ENCODE assay signal across 11 mouse cellular contexts in genomic region chr1:162224817-162225605, GRCm38 (mm10).
DNase-seq lines count a peak whose midpoint lies in the region; ATAC-seq and TF ChIP-seq lines count a peak whose summit lies in the region.
"Had no signal": no experiment of that assay in that cellular context is flagged by ENCODE, and none has a peak within 500 bp of the region (broad histone marks: within the 10 kb centered on the region; RNA-seq: fewer than 3 reads in every experiment).

No protein-coding gene starts in this region.

- no peak overlapping the region for H3K4me2 ChIP-seq in kidney, embryonic 14.5 days (replicated peaks; ENCODE audit: low read depth, low read length)
- 0 out of 2 replicates have a peak overlapping the region, but pooled peaks have one; percentile 1 for H3K4me2 ChIP-seq in embryonic facial prominence, embryonic 14.5 days (ENCODE audit: low read depth, low read length)
- no peak overlapping the region for H3K4me2 ChIP-seq in limb, embryonic 14.5 days (replicated peaks; ENCODE audit: low read depth, low read length, severe bottlenecking)
- no peak overlapping the region for H3K4me2 ChIP-seq in forebrain, embryonic 14.5 days (ENCODE audit: low read length)

- no peak for DNase-seq in kidney, postnatal 10 days
- peak; percentile 83 for DNase-seq in NIH3T3 (ENCODE audit: low read depth)
- DNase-seq in embryonic facial prominence, embryonic 14.5 days (ENCODE audit: low spot score) = peak; percentile 65
- peak; percentile 71 for DNase-seq in limb, embryonic 14.5 days (ENCODE audit: low spot score)
- DNase-seq in forebrain, embryonic 14.5 days (ENCODE audit: low spot score) = no peak
- DNase-seq in yolk sac, embryonic 10.5 days (ENCODE audit: low spot score) = no peak
- no peak for DNase-seq in lung, postnatal 36 days
- DNase-seq: cerebellum, adult 11 months; right cerebral cortex, postnatal 4 days had no signal

- H3K27me3 ChIP-seq in kidney, embryonic 14.5 days (ENCODE audit: control insufficient read depth, insufficient read depth, low read length) = no peaks in the 10 kb centered on the region
- H3K27me3 ChIP-seq in embryonic facial prominence, embryonic 14.5 days (replicated peaks; ENCODE audit: control insufficient read depth, insufficient read depth, low read length) = no peaks in the 10 kb centered on the region
- no peaks in the 10 kb centered on the region for H3K27me3 ChIP-seq in limb, embryonic 14.5 days (ENCODE audit: control insufficient read depth, insufficient read depth, low read length)
- no peaks in the 10 kb centered on the region for H3K27me3 ChIP-seq in forebrain, embryonic 14.5 days (replicated peaks; ENCODE audit: control insufficient read depth, insufficient read depth, low read length)

- no peaks in the 10 kb centered on the region for H3K4me1 ChIP-seq in kidney, embryonic 14.5 days (ENCODE audit: control insufficient read depth, insufficient read depth, low read length)
- H3K4me1 ChIP-seq in embryonic facial prominence, embryonic 14.5 days (ENCODE audit: control insufficient read depth, insufficient read depth, low read length) = peaks cover 12% of the 10 kb centered on the region
- peaks cover 10% of the 10 kb centered on the region; the same call in 1 of the 2 replicates for H3K4me1 ChIP-seq in limb, embryonic 14.5 days (ENCODE audit: control insufficient read depth, insufficient read depth, low read length)
- no peaks in the 10 kb centered on the region for H3K4me1 ChIP-seq in forebrain, embryonic 14.5 days (ENCODE audit: control insufficient read depth, insufficient read depth, low read length)

- no peak overlapping the region for H3K9ac ChIP-seq in kidney, embryonic 14.5 days (ENCODE audit: low read depth, low read length)
- peak overlapping the region; percentile 51 for H3K9ac ChIP-seq in embryonic facial prominence, embryonic 14.5 days (ENCODE audit: low read depth, low read length)
- peak overlapping the region; percentile 17; the same call in 1 of the 2 replicates for H3K9ac ChIP-seq in limb, embryonic 14.5 days (ENCODE audit: low read depth, low read length, severe bottlenecking)
- no peak overlapping the region for H3K9ac ChIP-seq in forebrain, embryonic 14.5 days (ENCODE audit: low read length)

- WGBS in kidney, embryonic 14.5 days = 54% methylated on average over 10 of the region's 10 CpGs
- WGBS in embryonic facial prominence, embryonic 14.5 days = 26% methylated on average over 10 of the region's 10 CpGs
- 19% methylated on average over 10 of the region's 10 CpGs for WGBS in limb, embryonic 14.5 days
- 79% methylated on average over 10 of the region's 10 CpGs for WGBS in forebrain, embryonic 14.5 days

- H3K9me3 ChIP-seq in kidney, embryonic 14.5 days (ENCODE audit: control insufficient read depth, low read length) = no peaks in the 10 kb centered on the region
- H3K9me3 ChIP-seq in embryonic facial prominence, embryonic 14.5 days (ENCODE audit: control insufficient read depth, low read length) = no peaks in the 10 kb centered on the region
- no peaks in the 10 kb centered on the region for H3K9me3 ChIP-seq in limb, embryonic 14.5 days (ENCODE audit: control insufficient read depth, low read length)
- H3K9me3 ChIP-seq in forebrain, embryonic 14.5 days (replicated peaks; ENCODE audit: control insufficient read depth, low read length) = no peaks in the 10 kb centered on the region

- ATAC-seq in kidney, embryonic 14.5 days (ENCODE audit: low FRiP score, low TSS enrichment) = peak; percentile 72; the same call in 1 of the 2 replicates
- ATAC-seq in embryonic facial prominence, embryonic 14.5 days (ENCODE audit: low read depth) = peak; percentile 56
- peak; percentile 53 for ATAC-seq in limb, embryonic 14.5 days (ENCODE audit: low FRiP score, low read depth)
- no peak for ATAC-seq in forebrain, embryonic 14.5 days
- ATAC-seq: inflammation-experienced regulatory T-cells, adult 6 months had no signal

- H3K27ac ChIP-seq in kidney, embryonic 14.5 days (ENCODE audit: low read depth, low read length) = peak overlapping the region; percentile 63; the same call in 1 of the 2 replicates
- H3K27ac ChIP-seq in embryonic facial prominence, embryonic 14.5 days (replicated peaks; ENCODE audit: low read depth, low read length) = peak overlapping the region; percentile 100
- H3K27ac ChIP-seq in limb, embryonic 14.5 days (replicated peaks; ENCODE audit: low read depth, low read length) = peak overlapping the region; percentile 83
- no peak overlapping the region for H3K27ac ChIP-seq in forebrain, embryonic 14.5 days (ENCODE audit: low read depth, low read length)

- H3K36me3 ChIP-seq in kidney, embryonic 14.5 days (ENCODE audit: control insufficient read depth, insufficient read depth, low read length) = no peaks in the 10 kb centered on the region; the same call in 1 of the 2 replicates
- H3K36me3 ChIP-seq in embryonic facial prominence, embryonic 14.5 days (ENCODE audit: control insufficient read depth, insufficient read depth, low read length) = peaks cover 15% of the 10 kb centered on the region
- H3K36me3 ChIP-seq in limb, embryonic 14.5 days (ENCODE audit: control insufficient read depth, insufficient read depth, low read length) = peaks cover 23% of the 10 kb centered on the region
- H3K36me3 ChIP-seq in forebrain, embryonic 14.5 days (ENCODE audit: control insufficient read depth, insufficient read depth, low read length) = no peaks in the 10 kb centered on the region

- no peak for TF ChIP-seq POLR2A in limb, embryonic 14.5 days (IDR thresholded peaks at IDR 0.05; ENCODE audit: borderline replicate concordance, extremely low read depth, insufficient read depth, insufficient read length)

- H3K4me3 ChIP-seq in kidney, embryonic 14.5 days (ENCODE audit: low read length) = no peak overlapping the region
- no peak overlapping the region for H3K4me3 ChIP-seq in embryonic facial prominence, embryonic 14.5 days (ENCODE audit: low read depth, low read length)
- no peak overlapping the region for H3K4me3 ChIP-seq in limb, embryonic 14.5 days (replicated peaks; ENCODE audit: low read length)
- H3K4me3 ChIP-seq in forebrain, embryonic 14.5 days (ENCODE audit: low read depth, low read length) = no peak overlapping the region

Comparison
In these comparisons a context has a peak if more than half of its experiments do, and no peak if none do; other contexts are left out.
1. H3K9ac ChIP-seq: peak in embryonic facial prominence, embryonic 14.5 days (single experiment) and limb, embryonic 14.5 days (single experiment); none in kidney, embryonic 14.5 days (single experiment) and forebrain, embryonic 14.5 days (single experiment).
2. DNase-seq: peak in NIH3T3 (single experiment), embryonic facial prominence, embryonic 14.5 days (single experiment) and limb, embryonic 14.5 days (single experiment); none in kidney, postnatal 10 days (single experiment), forebrain, embryonic 14.5 days (single experiment), yolk sac, embryonic 10.5 days (single experiment) and lung, postnatal 36 days (single experiment).